Mouse (Mus musculus): ENCODE measurements around the gene Knl1. TPM values are rescaled to one million over a fixed set of nuclear protein-coding genes. Genes with fewer than 3 reads are reported as not detected.

The Knl1 gene
- polyA plus RNA-seq, 1 experiment: 14.8 TPM

GRCm38 (mm10) chr2:119017647-119018046 lies 29.3 kb upstream of the Knl1 start:
- Histone ChIP-seq H3K4me3 (replicated peaks; ENCODE audit: control insufficient read depth, low read depth, low read length) (no peak overlapping the region), H3K4me1 (ENCODE audit: control insufficient read depth, insufficient read depth, low read length) (peaks cover 1% of the 10 kb centered on the region; the same call in 1 of the 2 replicates), H3K27ac (ENCODE audit: control insufficient read depth, insufficient read depth, low read depth, low read length, poor library complexity) (no peak overlapping the region)
- 91% methylated on average over 3 of the region's 3 CpGs for WGBS
- TF ChIP-seq CTCF (IDR thresholded peaks at IDR 0.05; ENCODE audit: control insufficient read depth, insufficient read depth, low read length) (no peak), POLR2A (IDR thresholded peaks at IDR 0.05; ENCODE audit: borderline replicate concordance, control insufficient read depth, low read depth, low read length) (no peak)

DNA sequence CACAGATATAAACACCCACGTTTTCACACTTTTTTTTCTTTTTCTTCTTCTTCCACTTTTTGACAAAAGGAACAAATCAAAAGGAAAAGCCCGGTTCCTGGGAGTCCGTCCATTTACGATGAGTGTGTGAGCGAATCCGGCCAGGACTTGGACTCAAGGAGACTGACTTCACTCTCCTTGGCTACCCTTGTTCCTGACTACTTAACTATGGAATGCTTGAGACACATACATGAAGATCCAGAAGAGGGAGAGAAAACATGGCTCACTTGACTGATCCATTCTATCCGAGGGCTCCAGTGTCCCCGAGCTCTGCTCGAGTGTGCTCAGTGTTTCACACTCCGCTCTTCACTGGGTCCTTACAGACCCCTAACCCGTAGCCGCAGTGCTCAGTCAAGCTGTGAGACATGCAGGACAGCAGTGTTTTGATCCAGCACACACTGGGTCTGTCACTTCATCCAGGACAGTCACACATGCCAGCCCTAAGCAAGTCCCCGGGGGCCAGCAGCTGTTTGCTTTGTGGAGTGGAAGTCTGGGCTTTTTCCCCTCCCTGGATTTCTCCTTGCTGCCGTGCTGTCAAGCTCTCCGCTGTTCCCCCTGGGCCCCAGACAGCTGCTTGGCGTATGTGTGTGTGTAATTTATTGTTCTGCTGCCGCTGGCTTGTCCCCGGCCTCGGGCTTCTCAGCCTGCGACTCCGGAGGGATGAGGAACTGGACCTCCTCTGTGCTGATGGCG lies 28.4 kb upstream of the Knl1 start:
- WGBS: 91% methylated on average over 22 of the region's 22 CpGs
- peaks cover 1% of the 10 kb centered on the region; the same call in 1 of the 2 replicates for H3K4me1 ChIP-seq (ENCODE audit: control insufficient read depth, insufficient read depth, low read length)
- H3K27ac ChIP-seq (ENCODE audit: control insufficient read depth, insufficient read depth, low read depth, low read length, poor library complexity): no peak overlapping the region
- TF ChIP-seq POLR2A (IDR thresholded peaks at IDR 0.05; ENCODE audit: borderline replicate concordance, control insufficient read depth, low read depth, low read length) (no peak), CTCF (IDR thresholded peaks at IDR 0.05; ENCODE audit: control insufficient read depth, insufficient read depth, low read length) (no peak)
- H3K4me3 ChIP-seq (replicated peaks; ENCODE audit: control insufficient read depth, low read depth, low read length): no peak overlapping the region

DNA sequence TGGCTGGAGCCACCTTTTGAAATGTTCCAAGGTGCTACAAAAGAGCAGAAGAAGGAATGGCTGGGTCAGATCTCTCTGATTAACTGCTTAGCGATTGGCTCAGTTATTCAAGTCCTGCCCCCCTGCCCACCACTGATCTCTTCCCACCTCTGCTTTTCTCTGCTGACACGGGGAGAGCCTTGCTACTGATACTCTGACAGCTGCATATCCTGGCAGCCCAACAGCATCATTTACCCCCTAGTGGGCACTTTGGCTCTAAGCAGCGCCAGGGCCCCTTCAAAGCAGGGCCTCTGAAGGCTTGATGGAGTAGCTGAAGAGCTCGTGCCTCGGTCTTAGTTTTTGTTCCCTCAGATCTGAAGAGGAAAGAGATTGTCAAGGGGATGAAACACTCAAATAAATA lies 27.8 kb upstream of the Knl1 start:
- WGBS: 78% methylated on average over 5 of the region's 5 CpGs
- Histone ChIP-seq H3K4me1 (ENCODE audit: control insufficient read depth, insufficient read depth, low read length) (peaks cover 1% of the 10 kb centered on the region; the same call in 1 of the 2 replicates), H3K27ac (ENCODE audit: control insufficient read depth, insufficient read depth, low read depth, low read length, poor library complexity) (no peak overlapping the region), H3K4me3 (replicated peaks; ENCODE audit: control insufficient read depth, low read depth, low read length) (no peak overlapping the region)
- TF ChIP-seq POLR2A (IDR thresholded peaks at IDR 0.05; ENCODE audit: borderline replicate concordance, control insufficient read depth, low read depth, low read length) (no peak), CTCF (IDR thresholded peaks at IDR 0.05; ENCODE audit: control insufficient read depth, insufficient read depth, low read length) (no peak)

DNA sequence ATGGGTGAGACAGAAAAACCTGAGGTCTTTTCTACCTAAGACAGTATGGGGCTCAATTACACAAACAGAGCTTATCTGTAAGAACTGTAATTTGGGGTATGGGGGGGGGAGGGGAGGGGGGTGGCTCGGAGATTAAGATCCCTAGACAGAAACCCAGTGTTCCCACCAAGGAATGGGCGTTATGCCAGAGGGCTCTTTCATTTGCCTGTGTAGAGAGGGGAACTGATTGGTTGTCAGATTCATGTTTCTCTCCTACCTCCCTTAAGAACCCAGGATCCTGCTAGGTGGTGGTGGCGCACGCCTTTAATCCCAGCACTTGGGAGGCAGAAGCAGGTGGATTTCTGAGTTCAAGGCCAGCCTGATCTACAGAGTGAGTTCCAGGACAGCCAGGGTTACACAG lies 27.4 kb upstream of the Knl1 start:
- WGBS: 71% methylated on average over 4 of the region's 4 CpGs
- Histone ChIP-seq H3K4me1 (ENCODE audit: control insufficient read depth, insufficient read depth, low read length) (peaks cover 1% of the 10 kb centered on the region; the same call in 1 of the 2 replicates), H3K27ac (ENCODE audit: control insufficient read depth, insufficient read depth, low read depth, low read length, poor library complexity) (no peak overlapping the region), H3K4me3 (replicated peaks; ENCODE audit: control insufficient read depth, low read depth, low read length) (no peak overlapping the region)
- TF ChIP-seq POLR2A (IDR thresholded peaks at IDR 0.05; ENCODE audit: borderline replicate concordance, control insufficient read depth, low read depth, low read length) (no peak), CTCF (IDR thresholded peaks at IDR 0.05; ENCODE audit: control insufficient read depth, insufficient read depth, low read length) (no peak)

- no peaks in the 10 kb centered on the region for H3K4me1 ChIP-seq (ENCODE audit: control insufficient read depth, insufficient read depth, low read length)
- H3K27ac ChIP-seq (ENCODE audit: control insufficient read depth, insufficient read depth, low read depth, low read length, poor library complexity): no peak overlapping the region
- H3K4me3 ChIP-seq (replicated peaks; ENCODE audit: control insufficient read depth, low read depth, low read length): no peak overlapping the region
- TF ChIP-seq CTCF (IDR thresholded peaks at IDR 0.05; ENCODE audit: control insufficient read depth, insufficient read depth, low read length) (no peak), POLR2A (IDR thresholded peaks at IDR 0.05; ENCODE audit: borderline replicate concordance, control insufficient read depth, low read depth, low read length) (no peak)
- 90% methylated on average over 6 of the region's 6 CpGs for WGBS
These were observed 23.7 kb upstream of the Knl1 start for GRCm38 (mm10) chr2:119023154-119023660.

DNA sequence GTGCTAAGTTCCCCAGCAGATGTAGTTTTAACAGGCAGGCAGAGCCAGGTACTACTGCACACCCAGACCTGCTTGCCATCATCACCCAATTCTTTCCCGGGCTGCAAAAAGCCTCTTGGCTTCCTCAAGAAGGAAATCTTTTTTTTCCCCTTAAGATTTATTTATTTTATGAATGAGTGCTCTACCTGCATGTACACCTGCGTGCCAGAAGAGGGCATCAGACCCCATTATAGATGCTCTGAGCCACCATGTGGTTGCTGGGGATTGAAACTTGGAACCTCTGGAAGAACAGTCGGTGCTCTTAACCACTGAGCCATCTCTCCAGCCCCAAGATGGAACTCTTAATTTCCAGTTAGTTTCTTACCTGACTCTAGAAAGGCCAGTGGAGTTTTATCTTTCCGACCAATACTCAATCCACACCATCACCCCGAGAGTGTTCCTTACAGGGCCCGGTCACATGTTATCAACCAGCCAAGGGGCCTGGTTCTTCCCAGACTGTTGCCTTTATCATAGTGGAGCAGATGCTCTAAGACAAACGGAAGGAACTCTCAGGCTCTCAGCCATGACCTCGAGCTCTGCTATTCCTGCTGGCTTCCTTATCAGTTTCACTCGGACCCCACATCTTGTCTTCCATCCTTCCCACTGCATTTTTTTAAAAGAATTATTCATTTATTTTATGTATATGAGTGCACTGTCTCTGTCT lies 22.2 kb upstream of the Knl1 start:
- 57% methylated on average over 9 of the region's 9 CpGs for WGBS
- H3K27ac ChIP-seq (ENCODE audit: control insufficient read depth, insufficient read depth, low read depth, low read length, poor library complexity): no peak overlapping the region
- TF ChIP-seq POLR2A (IDR thresholded peaks at IDR 0.05; ENCODE audit: borderline replicate concordance, control insufficient read depth, low read depth, low read length) (no peak), CTCF (IDR thresholded peaks at IDR 0.05; ENCODE audit: control insufficient read depth, insufficient read depth, low read length) (peak; percentile 37; the same call in 1 of the 2 replicates)
- no peak overlapping the region for H3K4me3 ChIP-seq (replicated peaks; ENCODE audit: control insufficient read depth, low read depth, low read length)
- H3K4me1 ChIP-seq (ENCODE audit: control insufficient read depth, insufficient read depth, low read length): peaks cover 2% of the 10 kb centered on the region; the same call in 1 of the 2 replicates

DNA sequence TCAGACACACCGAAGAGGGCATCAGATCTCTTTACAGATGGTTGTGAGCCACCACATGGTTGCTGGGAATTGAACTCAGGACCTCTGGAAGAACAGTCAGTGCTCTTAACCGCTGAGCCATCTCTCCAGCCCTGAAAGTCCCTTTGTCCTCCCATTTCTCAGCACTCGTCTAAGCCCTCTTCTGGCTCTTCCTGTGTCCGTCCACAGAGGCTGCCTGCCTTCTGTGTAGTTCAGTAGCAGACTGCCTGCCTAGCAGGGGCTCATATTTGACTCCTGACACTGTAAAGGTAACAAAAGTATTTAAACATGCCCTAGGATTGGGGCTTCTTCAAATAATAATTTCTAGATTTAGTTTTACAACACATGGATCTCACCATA lies 21.7 kb upstream of the Knl1 start:
- Histone ChIP-seq H3K27ac (ENCODE audit: control insufficient read depth, insufficient read depth, low read depth, low read length, poor library complexity) (no peak overlapping the region), H3K4me3 (replicated peaks; ENCODE audit: control insufficient read depth, low read depth, low read length) (no peak overlapping the region), H3K4me1 (ENCODE audit: control insufficient read depth, insufficient read depth, low read length) (peaks cover 2% of the 10 kb centered on the region; the same call in 1 of the 2 replicates)
- WGBS: 73% methylated on average over 4 of the region's 4 CpGs
- no peak for TF ChIP-seq CTCF (IDR thresholded peaks at IDR 0.05; ENCODE audit: control insufficient read depth, insufficient read depth, low read length)
- no peak for TF ChIP-seq POLR2A (IDR thresholded peaks at IDR 0.05; ENCODE audit: borderline replicate concordance, control insufficient read depth, low read depth, low read length)

DNA sequence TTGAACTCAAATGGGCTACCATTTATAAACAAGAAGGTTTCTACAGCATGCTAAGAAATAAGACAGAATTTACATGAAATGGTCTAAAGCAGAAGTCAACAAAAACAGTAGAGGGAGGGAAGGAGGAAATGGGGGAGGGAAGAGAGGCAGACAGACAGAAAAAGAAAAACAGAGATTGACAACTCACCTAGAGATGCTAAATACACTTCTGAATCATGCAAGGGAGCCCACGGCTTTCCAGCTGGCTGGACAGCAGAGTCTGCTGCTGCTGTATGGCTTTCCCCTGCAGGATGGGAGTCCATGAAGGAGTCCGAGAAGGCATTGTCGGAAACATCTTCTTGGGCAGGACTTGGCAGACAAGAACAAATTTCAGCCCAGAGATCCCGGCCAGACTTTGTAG lies 20.0 kb upstream of the Knl1 start:
- Histone ChIP-seq H3K27ac (ENCODE audit: control insufficient read depth, insufficient read depth, low read depth, low read length, poor library complexity) (no peak overlapping the region), H3K4me3 (replicated peaks; ENCODE audit: control insufficient read depth, low read depth, low read length) (no peak overlapping the region), H3K4me1 (ENCODE audit: control insufficient read depth, insufficient read depth, low read length) (peaks cover 2% of the 10 kb centered on the region; the same call in 1 of the 2 replicates)
- TF ChIP-seq POLR2A (IDR thresholded peaks at IDR 0.05; ENCODE audit: borderline replicate concordance, control insufficient read depth, low read depth, low read length) (no peak), CTCF (IDR thresholded peaks at IDR 0.05; ENCODE audit: control insufficient read depth, insufficient read depth, low read length) (no peak)
- WGBS: 92% methylated on average over 4 of the region's 4 CpGs

All from bone marrow, adult 2 months (tissue).